Mouse (Mus musculus): ENCODE measurements around the gene Nr2c2. TPM values are rescaled to one million over a fixed set of nuclear protein-coding genes. Genes with fewer than 3 reads are reported as not detected.
"Not testable (repeated sequence)": the region's sequence is repeated elsewhere in the genome, so short reads cannot be mapped to it uniquely, and the experiment has no call there.

Nr2c2 gene
- polyA plus RNA-seq, 1 experiment from 2014 or later: 22.3 TPM

- DNase-seq (ENCODE audit: low spot score): peak; percentile 80
Measured at GRCm38 (mm10) chr6:92067146-92067790, 23.9 kb upstream of the Nr2c2 start.

GRCm38 (mm10) chr6:92071121-92071839, 19.9 kb upstream of the Nr2c2 start:
- H3K27me3 ChIP-seq (ENCODE audit: control insufficient read depth, insufficient read depth, low read length): no peaks in the 10 kb centered on the region
- H3K4me1 ChIP-seq (ENCODE audit: control insufficient read depth, insufficient read depth, low read length): no peaks in the 10 kb centered on the region
- no peak for ATAC-seq (ENCODE audit: insufficient read depth, low FRiP score, low TSS enrichment)
- DNase-seq (ENCODE audit: low spot score): no peak
- H3K9ac ChIP-seq (ENCODE audit: low read length): no peak overlapping the region
- H3K27ac ChIP-seq (ENCODE audit: low read depth, low read length): no peak overlapping the region
- no peak overlapping the region for H3K4me2 ChIP-seq (ENCODE audit: low read depth)
- no peaks in the 10 kb centered on the region for H3K36me3 ChIP-seq (ENCODE audit: control insufficient read depth, insufficient read depth, low read length)
- no peaks in the 10 kb centered on the region for H3K9me3 ChIP-seq (ENCODE audit: control insufficient read depth, low read length)
- 55% methylated on average over 15 of the region's 15 CpGs for WGBS
- no peak overlapping the region for H3K4me3 ChIP-seq (ENCODE audit: low read depth, low read length)

More at GRCm38 (mm10) chr6:92067146-92067790, 23.9 kb upstream of the Nr2c2 start:
- Histone ChIP-seq H3K9me3 (ENCODE audit: control insufficient read depth, low read length) (no peaks in the 10 kb centered on the region), H3K4me1 (ENCODE audit: control insufficient read depth, insufficient read depth, low read length) (no peaks in the 10 kb centered on the region), H3K27ac (ENCODE audit: low read depth, low read length) (no peak overlapping the region), H3K9ac (ENCODE audit: low read length) (no peak overlapping the region), H3K4me3 (ENCODE audit: low read depth, low read length) (no peak overlapping the region), H3K36me3 (ENCODE audit: control insufficient read depth, insufficient read depth, low read length) (no peaks in the 10 kb centered on the region), H3K27me3 (ENCODE audit: control insufficient read depth, insufficient read depth, low read length) (no peaks in the 10 kb centered on the region), H3K4me2 (ENCODE audit: low read depth) (no peak overlapping the region)
- peak; percentile 82 for ATAC-seq (ENCODE audit: insufficient read depth, low FRiP score, low TSS enrichment)
- 41% methylated on average over 16 of the region's 16 CpGs for WGBS

GRCm38 (mm10) chr6:92080730-92081129, 10.5 kb upstream of the Nr2c2 start:
- Histone ChIP-seq H3K4me3 (ENCODE audit: low read depth, low read length) (no peak overlapping the region), H3K4me2 (ENCODE audit: low read depth) (no peak overlapping the region)

GRCm38 (mm10) chr6:92082756-92083155, 8.4 kb upstream of the Nr2c2 start:
- ATAC-seq (ENCODE audit: insufficient read depth, low FRiP score, low TSS enrichment): no peak

More at GRCm38 (mm10) chr6:92080730-92081129, 10.5 kb upstream of the Nr2c2 start:
- H3K36me3 ChIP-seq (ENCODE audit: control insufficient read depth, insufficient read depth, low read length): no peaks in the 10 kb centered on the region
- no peaks in the 10 kb centered on the region for H3K27me3 ChIP-seq (ENCODE audit: control insufficient read depth, insufficient read depth, low read length)
- DNase-seq (ENCODE audit: low spot score) (no peak), ATAC-seq (ENCODE audit: insufficient read depth, low FRiP score, low TSS enrichment) (no peak)
- H3K4me1 ChIP-seq (ENCODE audit: control insufficient read depth, insufficient read depth, low read length): no peaks in the 10 kb centered on the region
- H3K9me3 ChIP-seq (ENCODE audit: control insufficient read depth, low read length): no peaks in the 10 kb centered on the region
- 91% methylated on average over 2 of the region's 2 CpGs for WGBS
- H3K9ac ChIP-seq (ENCODE audit: low read length): no peak overlapping the region
- H3K27ac ChIP-seq (ENCODE audit: low read depth, low read length): no peak overlapping the region

GRCm38 (mm10) chr6:92084932-92085331, 6.3 kb upstream of the Nr2c2 start:
- no peak for DNase-seq (ENCODE audit: low spot score)
- no peak overlapping the region for H3K9ac ChIP-seq (ENCODE audit: low read length)
- no peak for ATAC-seq (ENCODE audit: insufficient read depth, low FRiP score, low TSS enrichment)
- H3K27me3 ChIP-seq (ENCODE audit: control insufficient read depth, insufficient read depth, low read length): no peaks in the 10 kb centered on the region
- H3K36me3 ChIP-seq (ENCODE audit: control insufficient read depth, insufficient read depth, low read length): no peaks in the 10 kb centered on the region
- H3K4me2 ChIP-seq (ENCODE audit: low read depth): no peak overlapping the region
- H3K4me1 ChIP-seq (ENCODE audit: control insufficient read depth, insufficient read depth, low read length): 0 out of 2 replicates have a peak, but pooled peaks cover 1% of the 10 kb centered on the region
- no peak overlapping the region for H3K27ac ChIP-seq (ENCODE audit: low read depth, low read length)
- WGBS: 91% methylated on average over 3 of the region's 3 CpGs
- H3K4me3 ChIP-seq (ENCODE audit: low read depth, low read length): no peak overlapping the region
- H3K9me3 ChIP-seq (ENCODE audit: control insufficient read depth, low read length): no peaks in the 10 kb centered on the region

More at GRCm38 (mm10) chr6:92082756-92083155, 8.4 kb upstream of the Nr2c2 start:
- Histone ChIP-seq H3K9me3 (ENCODE audit: control insufficient read depth, low read length) (no peaks in the 10 kb centered on the region), H3K27ac (ENCODE audit: low read depth, low read length) (no peak overlapping the region), H3K4me2 (ENCODE audit: low read depth) (no peak overlapping the region), H3K27me3 (ENCODE audit: control insufficient read depth, insufficient read depth, low read length) (no peaks in the 10 kb centered on the region), H3K4me3 (ENCODE audit: low read depth, low read length) (no peak overlapping the region), H3K4me1 (ENCODE audit: control insufficient read depth, insufficient read depth, low read length) (no peaks in the 10 kb centered on the region), H3K36me3 (ENCODE audit: control insufficient read depth, insufficient read depth, low read length) (no peaks in the 10 kb centered on the region), H3K9ac (ENCODE audit: low read length) (no peak overlapping the region)
- WGBS: 90% methylated on average over 4 of the region's 4 CpGs
- DNase-seq (ENCODE audit: low spot score): no peak

GRCm38 (mm10) chr6:92089141-92089540, 2.0 kb upstream of the Nr2c2 start:
- not testable (repeated sequence) for H3K27ac ChIP-seq (ENCODE audit: low read depth, low read length); H3K4me2 ChIP-seq (ENCODE audit: low read depth); DNase-seq (ENCODE audit: low spot score); H3K27me3 ChIP-seq (ENCODE audit: control insufficient read depth, insufficient read depth, low read length); ATAC-seq (ENCODE audit: insufficient read depth, low FRiP score, low TSS enrichment); H3K36me3 ChIP-seq (ENCODE audit: control insufficient read depth, insufficient read depth, low read length); H3K9me3 ChIP-seq (ENCODE audit: control insufficient read depth, low read length); H3K4me3 ChIP-seq (ENCODE audit: low read depth, low read length); H3K9ac ChIP-seq (ENCODE audit: low read length)
- 90% methylated on average over 7 of the region's 7 CpGs for WGBS
- H3K4me1 ChIP-seq (ENCODE audit: control insufficient read depth, insufficient read depth, low read length): peaks cover 11% of the 10 kb centered on the region; the same call in 1 of the 2 replicates

- no peak for ATAC-seq (ENCODE audit: insufficient read depth, low FRiP score, low TSS enrichment)
- no peak overlapping the region for H3K9ac ChIP-seq (ENCODE audit: low read length)
- H3K4me3 ChIP-seq (ENCODE audit: low read depth, low read length): peak overlapping the region; percentile 99; the same call in 1 of the 2 replicates
- H3K4me1 ChIP-seq (ENCODE audit: control insufficient read depth, insufficient read depth, low read length): peaks cover 11% of the 10 kb centered on the region; the same call in 1 of the 2 replicates
- H3K27me3 ChIP-seq (ENCODE audit: control insufficient read depth, insufficient read depth, low read length): no peaks in the 10 kb centered on the region
- no peak overlapping the region; the same call in 1 of the 2 replicates for H3K4me2 ChIP-seq (ENCODE audit: low read depth)
- H3K36me3 ChIP-seq (ENCODE audit: control insufficient read depth, insufficient read depth, low read length): no peaks in the 10 kb centered on the region
- H3K9me3 ChIP-seq (ENCODE audit: control insufficient read depth, low read length): no peaks in the 10 kb centered on the region
- no peak for DNase-seq (ENCODE audit: low spot score)
- WGBS: 96% methylated on average over 4 of the region's 4 CpGs
- no peak overlapping the region for H3K27ac ChIP-seq (ENCODE audit: low read depth, low read length)
Measured at GRCm38 (mm10) chr6:92089982-92090381, 1.2 kb upstream of the Nr2c2 start.

GRCm38 (mm10) chr6:92090497-92090896, 693 bp upstream of the Nr2c2 start:
- peak overlapping the region; percentile 99 for H3K27ac ChIP-seq (ENCODE audit: low read depth, low read length)
- no peaks in the 10 kb centered on the region for H3K27me3 ChIP-seq (ENCODE audit: control insufficient read depth, insufficient read depth, low read length)
- peak overlapping the region; percentile 99 for H3K4me3 ChIP-seq (ENCODE audit: low read depth, low read length)
- no peaks in the 10 kb centered on the region for H3K9me3 ChIP-seq (ENCODE audit: control insufficient read depth, low read length)
- no peak for DNase-seq (ENCODE audit: low spot score)
- peaks cover 11% of the 10 kb centered on the region; the same call in 1 of the 2 replicates for H3K4me1 ChIP-seq (ENCODE audit: control insufficient read depth, insufficient read depth, low read length)
- H3K36me3 ChIP-seq (ENCODE audit: control insufficient read depth, insufficient read depth, low read length): no peaks in the 10 kb centered on the region
- 1% methylated on average over 4 of the region's 4 CpGs for WGBS
- peak overlapping the region; percentile 55 for H3K4me2 ChIP-seq (ENCODE audit: low read depth)
- ATAC-seq (ENCODE audit: insufficient read depth, low FRiP score, low TSS enrichment): no peak
- peak overlapping the region; percentile 99 for H3K9ac ChIP-seq (ENCODE audit: low read length)
